Mouse (Mus musculus): ENCODE measurements around the gene Gm43518. TPM values are rescaled to one million over a fixed set of nuclear protein-coding genes. Genes with fewer than 3 reads are reported as not detected.

The Gm43518 gene
- 2.7 and 4.0 TPM in 2 replicates for polyA plus RNA-seq (2014; fragmentation: Nextera tagmentation; extraction: Ambion mirVana)

GRCm38 (mm10) chr5:123927118-123927517, at the start of gene Gm43518:
TSS of gene Gm43518 (plus strand) at chr5:123927418.
- H3K36me3 ChIP-seq (ENCODE audit: control insufficient read depth, insufficient read depth, low read length) = peaks cover 46% of the 10 kb centered on the region
- WGBS = 95% methylated on average over 9 of the region's 9 CpGs

GRCm38 (mm10) chr5:123878056-123878455, 49.2 kb upstream of the Gm43518 start:
- no peaks in the 10 kb centered on the region for H3K9me3 ChIP-seq (ENCODE audit: control insufficient read depth, low read length)
- no peak for ATAC-seq (ENCODE audit: low read depth)
- H3K27ac ChIP-seq (ENCODE audit: low read depth, low read length) = no peak overlapping the region
- H3K4me1 ChIP-seq (ENCODE audit: control insufficient read depth, insufficient read depth, low read length) = no peaks in the 10 kb centered on the region
- 68% methylated on average over 14 of the region's 14 CpGs for WGBS
- H3K4me2 ChIP-seq (ENCODE audit: low read depth, low read length) = no peak overlapping the region
- no peak overlapping the region for H3K9ac ChIP-seq (replicated peaks; ENCODE audit: low read depth, low read length)
- H3K4me3 ChIP-seq (ENCODE audit: low read depth, low read length) = no peak overlapping the region
- H3K27me3 ChIP-seq (ENCODE audit: control insufficient read depth, insufficient read depth, low read length) = no peaks in the 10 kb centered on the region
- no peaks in the 10 kb centered on the region for H3K36me3 ChIP-seq (ENCODE audit: control insufficient read depth, insufficient read depth, low read length)

More at GRCm38 (mm10) chr5:123927118-123927517, at the start of gene Gm43518:
- Histone ChIP-seq H3K27ac (ENCODE audit: low read depth, low read length) (no peak within 1 kb of the TSS), H3K4me3 (ENCODE audit: low read depth, low read length) (no peak within 1 kb of the TSS), H3K4me2 (ENCODE audit: low read depth, low read length) (no peak within 1 kb of the TSS), H3K27me3 (ENCODE audit: control insufficient read depth, insufficient read depth, low read length) (no peaks in the 10 kb centered on the region), H3K4me1 (ENCODE audit: control insufficient read depth, insufficient read depth, low read length) (no peaks in the 10 kb centered on the region), H3K9me3 (ENCODE audit: control insufficient read depth, low read length) (no peaks in the 10 kb centered on the region), H3K9ac (replicated peaks; ENCODE audit: low read depth, low read length) (no peak within 1 kb of the TSS)
- ATAC-seq (ENCODE audit: low read depth) = no peak

DNA sequence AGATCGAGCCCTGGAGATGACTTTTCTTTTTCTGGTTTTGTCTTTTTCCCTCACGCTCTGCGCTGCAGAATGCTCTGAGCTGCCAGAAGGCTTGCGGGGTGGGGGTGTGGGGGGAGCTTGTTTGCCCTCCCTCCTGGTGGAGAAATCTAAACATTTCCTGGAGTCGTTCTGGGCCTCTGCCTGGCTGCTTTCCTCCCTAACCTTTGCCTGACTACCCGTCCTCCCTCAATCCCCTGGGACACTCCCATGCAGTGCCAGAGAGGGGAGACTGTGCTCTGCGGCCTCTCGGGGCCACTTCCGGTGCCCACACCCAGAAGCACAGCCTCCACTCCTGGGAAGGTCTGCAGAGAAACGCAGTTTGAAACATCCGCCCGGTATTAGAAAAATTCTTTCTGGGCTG, 47.3 kb upstream of the Gm43518 start, which contains the start of gene Hcar1:
TSS of gene Hcar1 (minus strand) at position 93 of the 400 bp plus-strand sequence.
- ATAC-seq (ENCODE audit: low read depth) = no peak
- H3K4me3 ChIP-seq (ENCODE audit: low read depth, low read length) = no peak within 1 kb of the TSS
- H3K27ac ChIP-seq (ENCODE audit: low read depth, low read length) = no peak within 1 kb of the TSS
- no peak within 1 kb of the TSS for H3K9ac ChIP-seq (replicated peaks; ENCODE audit: low read depth, low read length)
- no peaks in the 10 kb centered on the region for H3K9me3 ChIP-seq (ENCODE audit: control insufficient read depth, low read length)
- H3K36me3 ChIP-seq (ENCODE audit: control insufficient read depth, insufficient read depth, low read length) = no peaks in the 10 kb centered on the region
- H3K4me1 ChIP-seq (ENCODE audit: control insufficient read depth, insufficient read depth, low read length) = no peaks in the 10 kb centered on the region
- H3K4me2 ChIP-seq (ENCODE audit: low read depth, low read length) = no peak within 1 kb of the TSS
- no peaks in the 10 kb centered on the region for H3K27me3 ChIP-seq (ENCODE audit: control insufficient read depth, insufficient read depth, low read length)
- 69% methylated on average over 12 of the region's 12 CpGs for WGBS

GRCm38 (mm10) chr5:123880778-123881177, 46.4 kb upstream of the Gm43518 start:
- Histone ChIP-seq H3K27ac (ENCODE audit: low read depth, low read length) (no peak overlapping the region), H3K27me3 (ENCODE audit: control insufficient read depth, insufficient read depth, low read length) (no peaks in the 10 kb centered on the region), H3K36me3 (ENCODE audit: control insufficient read depth, insufficient read depth, low read length) (no peaks in the 10 kb centered on the region), H3K4me1 (ENCODE audit: control insufficient read depth, insufficient read depth, low read length) (no peaks in the 10 kb centered on the region), H3K4me2 (ENCODE audit: low read depth, low read length) (no peak overlapping the region), H3K9ac (replicated peaks; ENCODE audit: low read depth, low read length) (no peak overlapping the region), H3K9me3 (ENCODE audit: control insufficient read depth, low read length) (no peaks in the 10 kb centered on the region), H3K4me3 (ENCODE audit: low read depth, low read length) (no peak overlapping the region)
- WGBS = 82% methylated on average over 14 of the region's 14 CpGs
- no peak for ATAC-seq (ENCODE audit: low read depth)

DNA sequence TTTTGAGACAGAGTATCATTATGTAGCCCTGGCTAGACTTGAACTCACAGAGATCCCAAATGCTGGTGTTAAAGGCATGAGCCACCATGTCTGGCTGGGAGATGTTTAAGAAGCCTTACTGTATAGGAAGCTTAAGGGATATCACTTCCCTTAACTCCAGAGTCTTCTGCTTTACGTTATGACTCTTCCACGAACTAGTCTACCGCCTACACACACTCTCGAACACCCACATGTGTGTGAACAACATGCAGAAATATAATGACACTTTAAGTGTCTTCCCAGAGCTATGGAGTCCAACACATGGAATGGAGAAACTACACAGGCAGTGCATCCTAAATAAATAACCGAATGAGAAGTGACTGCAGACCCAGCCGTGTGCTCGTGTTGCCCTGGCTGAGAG, 43.3 kb upstream of the Gm43518 start:
- no peak overlapping the region for H3K9ac ChIP-seq (replicated peaks; ENCODE audit: low read depth, low read length)
- no peak for ATAC-seq (ENCODE audit: low read depth)
- no peak overlapping the region for H3K4me3 ChIP-seq (ENCODE audit: low read depth, low read length)
- H3K36me3 ChIP-seq (ENCODE audit: control insufficient read depth, insufficient read depth, low read length) = no peaks in the 10 kb centered on the region
- no peaks in the 10 kb centered on the region for H3K4me1 ChIP-seq (ENCODE audit: control insufficient read depth, insufficient read depth, low read length)
- no peaks in the 10 kb centered on the region for H3K9me3 ChIP-seq (ENCODE audit: control insufficient read depth, low read length)
- H3K27me3 ChIP-seq (ENCODE audit: control insufficient read depth, insufficient read depth, low read length) = no peaks in the 10 kb centered on the region
- H3K27ac ChIP-seq (ENCODE audit: low read depth, low read length) = no peak overlapping the region
- WGBS = 80% methylated on average over 7 of the region's 7 CpGs
- H3K4me2 ChIP-seq (ENCODE audit: low read depth, low read length) = no peak overlapping the region

DNA sequence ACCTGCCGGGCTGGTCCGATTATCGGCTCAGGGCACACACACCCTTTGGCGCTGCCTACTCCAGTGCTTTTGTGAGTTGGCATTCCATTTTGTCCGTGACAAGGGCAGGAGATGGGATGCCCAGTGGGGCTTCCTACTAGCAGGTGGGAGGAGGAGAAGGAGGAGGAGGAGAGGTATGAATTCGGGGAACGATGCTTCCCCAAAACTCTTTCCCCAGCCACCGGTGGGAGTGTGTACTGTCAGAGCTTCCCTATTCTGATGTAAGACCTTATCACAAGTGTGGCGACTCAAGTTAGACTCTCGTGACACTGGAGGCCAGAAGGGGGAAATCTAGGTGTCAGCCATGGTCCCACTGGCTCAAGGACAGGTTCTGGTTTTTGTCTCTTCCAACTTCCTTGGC, 42.9 kb upstream of the Gm43518 start:
- ATAC-seq (ENCODE audit: low read depth) = no peak
- no peaks in the 10 kb centered on the region for H3K36me3 ChIP-seq (ENCODE audit: control insufficient read depth, insufficient read depth, low read length)
- no peak overlapping the region for H3K9ac ChIP-seq (replicated peaks; ENCODE audit: low read depth, low read length)
- H3K4me2 ChIP-seq (ENCODE audit: low read depth, low read length) = no peak overlapping the region
- H3K9me3 ChIP-seq (ENCODE audit: control insufficient read depth, low read length) = no peaks in the 10 kb centered on the region
- no peaks in the 10 kb centered on the region for H3K4me1 ChIP-seq (ENCODE audit: control insufficient read depth, insufficient read depth, low read length)
- H3K27ac ChIP-seq (ENCODE audit: low read depth, low read length) = no peak overlapping the region
- no peak overlapping the region for H3K4me3 ChIP-seq (ENCODE audit: low read depth, low read length)
- 83% methylated on average over 10 of the region's 10 CpGs for WGBS
- no peaks in the 10 kb centered on the region for H3K27me3 ChIP-seq (ENCODE audit: control insufficient read depth, insufficient read depth, low read length)

DNA sequence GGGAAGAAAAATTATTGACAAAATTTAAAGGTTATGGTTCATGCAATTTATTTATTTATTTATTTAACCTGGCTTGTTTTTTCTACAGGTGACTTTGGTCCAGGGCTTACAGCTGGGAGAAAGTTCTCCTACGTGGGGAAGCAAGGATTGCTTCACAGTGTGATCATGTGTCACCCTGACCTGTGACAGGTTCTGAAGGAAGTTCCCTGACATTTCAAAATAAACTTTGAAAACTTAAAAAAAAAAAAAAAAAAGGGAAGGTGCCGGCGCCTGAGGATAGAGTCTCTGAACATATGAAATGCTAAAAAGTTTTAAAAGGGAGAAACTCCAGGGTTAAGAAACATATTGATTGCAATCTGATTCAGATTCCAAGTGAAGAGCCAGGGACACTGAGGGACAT, 40.9 kb upstream of the Gm43518 start:
- no peak for ATAC-seq (ENCODE audit: low read depth)
- no peaks in the 10 kb centered on the region for H3K27me3 ChIP-seq (ENCODE audit: control insufficient read depth, insufficient read depth, low read length)
- H3K4me2 ChIP-seq (ENCODE audit: low read depth, low read length) = no peak overlapping the region
- H3K36me3 ChIP-seq (ENCODE audit: control insufficient read depth, insufficient read depth, low read length) = no peaks in the 10 kb centered on the region
- H3K27ac ChIP-seq (ENCODE audit: low read depth, low read length) = no peak overlapping the region
- H3K4me3 ChIP-seq (ENCODE audit: low read depth, low read length) = no peak overlapping the region
- H3K9ac ChIP-seq (replicated peaks; ENCODE audit: low read depth, low read length) = no peak overlapping the region
- WGBS = 83% methylated on average over 3 of the region's 3 CpGs
- no peaks in the 10 kb centered on the region for H3K9me3 ChIP-seq (ENCODE audit: control insufficient read depth, low read length)
- H3K4me1 ChIP-seq (ENCODE audit: control insufficient read depth, insufficient read depth, low read length) = no peaks in the 10 kb centered on the region

GRCm38 (mm10) chr5:123890312-123890711, 36.9 kb upstream of the Gm43518 start:
- H3K9ac ChIP-seq (replicated peaks; ENCODE audit: low read depth, low read length) = no peak overlapping the region
- no peaks in the 10 kb centered on the region for H3K4me1 ChIP-seq (ENCODE audit: control insufficient read depth, insufficient read depth, low read length)
- H3K27me3 ChIP-seq (ENCODE audit: control insufficient read depth, insufficient read depth, low read length) = no peaks in the 10 kb centered on the region
- no peaks in the 10 kb centered on the region for H3K9me3 ChIP-seq (ENCODE audit: control insufficient read depth, low read length)
- H3K4me2 ChIP-seq (ENCODE audit: low read depth, low read length) = no peak overlapping the region
- no peak overlapping the region for H3K4me3 ChIP-seq (ENCODE audit: low read depth, low read length)
- 72% methylated on average over 2 of the region's 2 CpGs for WGBS
- H3K36me3 ChIP-seq (ENCODE audit: control insufficient read depth, insufficient read depth, low read length) = no peaks in the 10 kb centered on the region
- no peak overlapping the region for H3K27ac ChIP-seq (ENCODE audit: low read depth, low read length)
- no peak for ATAC-seq (ENCODE audit: low read depth)

DNA sequence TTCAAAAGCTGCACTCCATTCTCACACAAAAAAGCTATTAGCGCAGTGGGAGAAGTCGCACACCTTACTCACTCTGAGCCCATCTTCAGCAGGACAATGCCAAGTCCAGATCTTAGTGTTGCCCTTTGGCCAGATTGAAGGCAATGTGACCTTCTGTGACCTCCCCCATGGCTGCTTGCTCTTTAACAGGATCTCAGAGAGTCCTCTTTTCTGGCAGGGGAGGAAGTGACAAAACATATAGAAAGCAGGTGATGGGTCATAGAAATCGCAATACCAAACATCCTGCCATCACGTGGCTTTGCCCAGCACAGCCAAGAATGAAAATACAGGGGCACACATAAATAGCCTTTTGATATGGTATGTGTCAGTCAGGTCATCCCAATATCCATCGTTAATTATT, 36.2 kb upstream of the Gm43518 start:
- Histone ChIP-seq H3K9me3 (ENCODE audit: control insufficient read depth, low read length) (no peaks in the 10 kb centered on the region), H3K4me2 (ENCODE audit: low read depth, low read length) (no peak overlapping the region)

More for the DNA sequence above, 36.2 kb upstream of the Gm43518 start:
- no peak for ATAC-seq (ENCODE audit: low read depth)
- H3K4me3 ChIP-seq (ENCODE audit: low read depth, low read length) = no peak overlapping the region
- H3K36me3 ChIP-seq (ENCODE audit: control insufficient read depth, insufficient read depth, low read length) = no peaks in the 10 kb centered on the region
- no peaks in the 10 kb centered on the region for H3K27me3 ChIP-seq (ENCODE audit: control insufficient read depth, insufficient read depth, low read length)
- no peaks in the 10 kb centered on the region for H3K4me1 ChIP-seq (ENCODE audit: control insufficient read depth, insufficient read depth, low read length)
- 75% methylated on average over 5 of the region's 5 CpGs for WGBS
- H3K9ac ChIP-seq (replicated peaks; ENCODE audit: low read depth, low read length) = no peak overlapping the region
- H3K27ac ChIP-seq (ENCODE audit: low read depth, low read length) = no peak overlapping the region

All from neural tube, embryonic 14.5 days (tissue).